Mouse (Mus musculus) MEL (cell line): ENCODE measurements around the gene Preb. TPM values are rescaled to one million over a fixed set of nuclear protein-coding genes. Genes with fewer than 3 reads are reported as not detected.
A peak's percentile ranks its signal among the peaks of the same experiment; 100 is the strongest.

Experiments used
- DNase-seq: peaks from one replicate; pipeline ENCODE4 v3.0.0; 2011; ENCODE audit warnings: low read depth, low spot score
- H3K27ac ChIP-seq: 2 replicates; pipeline ENCODE4 v1.5.1; 2012; ENCODE audit warnings: low read depth, mild to moderate bottlenecking, control low read depth, low read length, moderate library complexity; ENCODE audit not compliant: control insufficient read depth
- H3K27me3 ChIP-seq, 2 experiments: fragments of 150-350 bp in 1 of 2; sonication (generic) in 1 of 2; 2 replicates each; pipeline ENCODE4 v1.6.1; 2012; ENCODE audit warnings: low read length in 2 of 2, mild to moderate bottlenecking in 2 of 2, improper control_type of control experiment in 1 of 2, moderate library complexity in 1 of 2; ENCODE audit not compliant: insufficient read depth in 2 of 2, control insufficient read depth in 1 of 2
- H3K36me3 ChIP-seq, 2 experiments: 2 replicates each; pipeline ENCODE4 v1.6.1; 2012 to 2014; ENCODE audit warnings: low read length in 2 of 2, improper control_type of control experiment in 1 of 2, inconsistent platforms in 1 of 2, mild to moderate bottlenecking in 1 of 2; ENCODE audit not compliant: insufficient read depth in 2 of 2, control insufficient read depth in 1 of 2
- H3K4me1 ChIP-seq, 2 experiments: fragments of 150-350 bp in 1 of 2; sonication (generic) in 1 of 2; 2 replicates each; pipeline ENCODE4 v1.6.1; 2012; ENCODE audit warnings: low read length in 2 of 2, improper control_type of control experiment in 1 of 2, mild to moderate bottlenecking in 1 of 2; ENCODE audit not compliant: insufficient read depth in 2 of 2, control insufficient read depth in 1 of 2
- H3K4me3 ChIP-seq, 2 experiments: fragments of 150-350 bp in 1 of 2; sonication (generic) in 1 of 2; 2 replicates each; pipeline ENCODE4 v1.5.1; 2012; ENCODE audit warnings: low read depth in 2 of 2, low read length in 2 of 2, mild to moderate bottlenecking in 2 of 2, moderate library complexity in 2 of 2, control low read depth in 1 of 2, improper control_type of control experiment in 1 of 2; ENCODE audit not compliant: control insufficient read depth in 1 of 2, insufficient read depth in 1 of 2
- H3K79me2 ChIP-seq: 2 replicates; pipeline ENCODE4 v1.6.1; 2012; ENCODE audit warnings: mild to moderate bottlenecking, low read length, moderate library complexity; ENCODE audit not compliant: control insufficient read depth, poor library complexity, insufficient read depth
- H3K9ac ChIP-seq: 2 replicates; pipeline ENCODE4 v1.6.1; 2012; ENCODE audit warnings: low read depth, mild to moderate bottlenecking, control low read depth, low read length, moderate library complexity; ENCODE audit not compliant: control insufficient read depth, poor library complexity, severe bottlenecking
- H3K9me3 ChIP-seq: fragments of 150-350 bp; sonication (generic); replicated peaks from 2 replicates; pipeline ENCODE4 v1.6.1; 2012; ENCODE audit warnings: mild to moderate bottlenecking, low read length, improper control_type of control experiment, moderate library complexity; ENCODE audit not compliant: insufficient read depth
- BHLHE40 ChIP-seq: IDR thresholded peaks from 2 replicates; pipeline ENCODE4 v1.6.1; 2012; ENCODE audit warnings: low read depth, mild to moderate bottlenecking, inconsistent platforms, low read length, improper control_type of control experiment, borderline replicate concordance
- CHD1 ChIP-seq: IDR thresholded peaks from 2 replicates; pipeline ENCODE4 v1.6.1; 2012; ENCODE audit warnings: low read depth, mild to moderate bottlenecking, inconsistent platforms, low read length, improper control_type of control experiment
- CHD2 ChIP-seq: IDR thresholded peaks from 2 replicates; pipeline ENCODE4 v1.6.1; 2011; ENCODE audit warnings: low read length, improper control_type of control experiment
- GATA1 ChIP-seq: IDR thresholded peaks from 2 replicates; pipeline ENCODE4 v1.6.1; 2011; ENCODE audit warnings: low read depth, low read length, improper control_type of control experiment
- HCFC1 ChIP-seq: IDR thresholded peaks from 2 replicates; pipeline ENCODE4 v1.6.1; 2012; ENCODE audit warnings: low read depth, mild to moderate bottlenecking, inconsistent platforms, low read length, improper control_type of control experiment, moderate library complexity
- JUND ChIP-seq: IDR thresholded peaks from 2 replicates; pipeline ENCODE4 v1.6.1; 2011; ENCODE audit warnings: low read depth, mild to moderate bottlenecking, improper control_type of control experiment, low read length
- MAZ ChIP-seq: IDR thresholded peaks from 2 replicates; pipeline ENCODE4 v1.6.1; 2012; ENCODE audit warnings: low read depth, mild to moderate bottlenecking, inconsistent platforms, low read length, improper control_type of control experiment
- MYC ChIP-seq: IDR thresholded peaks from 2 replicates; pipeline ENCODE4 v1.6.1; 2011; ENCODE audit warnings: low read depth, mild to moderate bottlenecking, low read length, improper control_type of control experiment, moderate library complexity
- POLR2A ChIP-seq, 2 experiments: IDR thresholded peaks; 2 replicates each; pipeline ENCODE4 v1.6.1; 2011 to 2012; ENCODE audit warnings: low read length in 2 of 2, mild to moderate bottlenecking in 2 of 2, control low read depth in 1 of 2, improper control_type of control experiment in 1 of 2, low read depth in 1 of 2, moderate library complexity in 1 of 2; ENCODE audit not compliant: control insufficient read depth in 1 of 2, insufficient read depth in 1 of 2, poor library complexity in 1 of 2
- POLR2AphosphoS2 ChIP-seq: IDR thresholded peaks from 2 replicates; pipeline ENCODE4 v1.6.1; 2011; ENCODE audit warnings: low read length, improper control_type of control experiment
- UBTF ChIP-seq: IDR thresholded peaks from 2 replicates; pipeline ENCODE4 v1.6.1; 2012; ENCODE audit warnings: low read depth, mild to moderate bottlenecking, inconsistent platforms, low read length, improper control_type of control experiment, moderate library complexity, borderline replicate concordance; ENCODE audit not compliant: insufficient read depth
- polyA plus RNA-seq, 2 experiments: library from polyadenylated mRNA; stranded (reverse) in 1 of 2; unstranded in 1 of 2; fragments of >175 nt in 1 of 2; fragments of >200 nt in 1 of 2; gene quantifications; 2 replicates each; pipeline versions ENCODE4 v1.2.1 to v1.2.4; 2012; ENCODE audit warnings: low replicate concordance in 2 of 2, low read depth in 1 of 2; ENCODE audit not compliant: insufficient read length in 2 of 2, insufficient read depth in 1 of 2, missing spikeins in 1 of 2
- total RNA-seq: library from RNA; depleted of rRNA; stranded (reverse); fragments of 300-350 nt; gene quantifications from 2 replicates; pipeline ENCODE4 v1.2.3, GENCODE M21; 2012

Preb gene
- total and polyA plus RNA-seq, 3 experiments = 143 to 247 TPM; not detected in 1

DNA sequence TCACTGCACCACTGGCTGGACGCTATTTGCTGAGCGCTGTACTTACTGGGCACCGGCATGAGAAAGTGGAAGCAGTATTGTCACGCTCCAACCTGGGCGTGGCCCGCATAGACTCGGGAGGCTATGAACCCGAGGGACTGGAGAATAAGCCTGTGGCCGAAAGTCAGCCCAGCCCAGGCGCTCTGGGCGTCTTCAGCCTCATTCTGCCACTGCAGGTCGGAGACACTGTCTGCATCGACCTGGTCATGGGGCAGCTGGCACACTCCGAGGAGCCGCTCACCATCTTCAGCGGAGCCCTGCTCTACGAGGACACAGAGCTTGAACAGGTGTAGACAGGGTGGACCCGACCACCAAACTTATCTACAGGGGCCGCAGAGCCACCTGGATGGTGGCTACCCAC, 39.5 kb downstream of the Preb start (continued):
- TF ChIP-seq JUND (no peak), CHD2 (no peak), BHLHE40 (no peak; the same call in 1 of the 2 replicates), GATA1 (no peak), MAZ (no peak; the same call in 1 of the 2 replicates)

GRCm38 (mm10) chr5:30919831-30920614, 40.1 kb downstream of the Preb start:
- Histone ChIP-seq H3K27ac (no peak overlapping the region), H3K4me1 (peaks cover 13 to 28% of the 10 kb centered on the region in 2 experiments), H3K4me3 (peak overlapping the region; percentile 60 to 89), H3K36me3 (peaks cover 0 to 16% of the 10 kb centered on the region in 2 experiments; a peak in 2 of 4 replicates), H3K9ac (peak overlapping the region; percentile 56), H3K9me3 (no peaks in the 10 kb centered on the region), H3K79me2 (peaks cover 14% of the 10 kb centered on the region), H3K27me3 (no peaks in the 10 kb centered on the region)
- DNase-seq = no peak
- TF ChIP-seq CHD2 = peak; percentile 14; the same call in 1 of the 2 replicates
- TF ChIP-seq MYC = 0 out of 2 replicates have a peak, but pooled peaks have one; percentile 36
- 0 out of 4 replicates have a peak, but pooled peaks of 1 of the 2 experiments have one; percentile 27 for TF ChIP-seq POLR2A (IDR thresholded peaks at IDR 0.05; ENCODE audit: control insufficient read depth in 1 of 2, insufficient read depth in 1 of 2, low read depth in 1 of 2, low read length in 2 of 2, poor library complexity in 1 of 2)
- no peak for TF ChIP-seq CHD1

DNA sequence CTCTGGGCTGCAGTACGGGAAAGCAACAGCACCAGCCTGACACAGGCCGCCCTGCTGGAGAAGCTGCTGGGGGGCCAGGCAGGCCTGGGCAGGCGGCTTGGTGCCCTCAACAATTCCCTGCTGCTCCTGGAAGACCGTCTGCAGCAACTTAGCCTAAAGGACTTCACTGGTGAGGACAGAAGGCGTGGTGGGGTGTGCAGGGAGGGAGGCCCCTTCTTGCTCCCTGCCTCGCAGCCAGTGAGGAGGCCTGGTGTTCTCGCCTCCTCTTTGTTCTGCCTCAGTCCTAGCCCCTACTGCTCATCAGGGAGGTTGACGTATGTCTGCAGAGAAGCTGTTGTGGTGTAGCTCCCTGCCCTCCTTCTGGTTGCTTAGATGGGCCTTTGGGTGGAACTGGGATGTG, 41.5 kb downstream of the Preb start:
- Histone ChIP-seq H3K4me1 (peaks cover 21 to 37% of the 10 kb centered on the region in 2 experiments), H3K36me3 (peaks cover 0 to 21% of the 10 kb centered on the region in 2 experiments; a peak in 2 of 4 replicates)

More for the DNA sequence above, 41.5 kb downstream of the Preb start:
- no peak overlapping the region for H3K27ac ChIP-seq
- peaks cover 14% of the 10 kb centered on the region for H3K79me2 ChIP-seq
- DNase-seq = no peak
- H3K4me3 ChIP-seq = no peak overlapping the region
- no peaks in the 10 kb centered on the region for H3K9me3 ChIP-seq
- no peaks in the 10 kb centered on the region for H3K27me3 ChIP-seq
- TF ChIP-seq CHD2 = no peak
- TF ChIP-seq JUND = no peak
- no peak for TF ChIP-seq UBTF
- no peak for TF ChIP-seq HCFC1
- TF ChIP-seq POLR2AphosphoS2 = no peak
- H3K9ac ChIP-seq = no peak overlapping the region
